Mouse (Mus musculus) layer of hippocampus, postnatal 10 days (tissue): ENCODE results near the gene Prrc2b. TPM values are rescaled to one million over a fixed set of nuclear protein-coding genes. Genes with fewer than 3 reads are reported as not detected.

ENCODE experiments used
- DNase-seq, 2 experiments: peaks; one replicate each; pipeline ENCODE4 v3.0.0; 2021; ENCODE audit warnings: low spot score in 2 of 2
- total RNA-seq, 2 experiments: library from RNA; stranded (reverse); gene quantifications; 2 replicates each; pipeline ENCODE4 v1.2.3; 2021

Gene Prrc2b
- total RNA-seq, 2 experiments from 2014 or later: 272 to 279 TPM

GRCm38 (mm10) chr2:32160525-32160924, 9.6 kb downstream of the Prrc2b start:
- DNase-seq: no peak

DNA sequence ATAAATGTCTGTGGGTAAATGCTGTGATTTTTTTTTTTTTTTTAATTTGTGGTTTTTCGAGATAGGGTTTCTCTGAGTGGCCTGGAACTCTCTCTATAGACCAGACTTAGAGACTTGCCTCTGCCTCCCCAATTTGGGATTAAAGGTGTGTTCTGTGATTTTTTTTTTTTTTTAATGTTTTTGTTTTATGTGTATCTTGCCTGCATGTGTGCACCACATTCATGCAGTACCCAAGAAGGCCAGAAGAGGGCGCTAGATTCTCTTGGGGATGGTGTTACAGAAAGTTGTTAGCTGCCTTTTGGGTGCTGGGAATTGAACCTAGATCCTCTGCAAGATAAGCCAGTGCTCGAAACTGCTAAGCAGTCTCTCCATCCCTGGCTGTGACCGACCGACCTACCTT, 10.1 kb downstream of the Prrc2b start:
- no peak for DNase-seq

DNA sequence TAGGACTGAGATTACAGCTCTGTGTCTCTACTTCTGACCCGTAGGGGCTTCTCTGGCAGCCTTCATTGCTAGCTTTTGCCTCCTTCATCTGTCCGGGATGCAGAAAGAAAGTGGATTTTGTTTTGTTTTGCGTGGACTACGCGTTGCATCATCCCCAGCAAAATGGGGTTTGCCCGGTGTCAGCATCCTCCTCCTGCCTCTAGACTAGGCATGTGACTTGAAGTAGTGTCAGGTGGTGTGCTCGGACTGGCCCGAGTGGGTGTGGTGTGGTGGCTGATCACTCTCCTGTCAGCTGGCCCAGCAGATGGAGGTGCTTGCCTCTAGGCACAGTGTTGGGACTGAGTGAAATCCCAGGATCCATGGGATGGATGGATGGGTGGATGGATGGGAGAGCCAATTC, 11.2 kb downstream of the Prrc2b start:
- DNase-seq: no peak

DNA sequence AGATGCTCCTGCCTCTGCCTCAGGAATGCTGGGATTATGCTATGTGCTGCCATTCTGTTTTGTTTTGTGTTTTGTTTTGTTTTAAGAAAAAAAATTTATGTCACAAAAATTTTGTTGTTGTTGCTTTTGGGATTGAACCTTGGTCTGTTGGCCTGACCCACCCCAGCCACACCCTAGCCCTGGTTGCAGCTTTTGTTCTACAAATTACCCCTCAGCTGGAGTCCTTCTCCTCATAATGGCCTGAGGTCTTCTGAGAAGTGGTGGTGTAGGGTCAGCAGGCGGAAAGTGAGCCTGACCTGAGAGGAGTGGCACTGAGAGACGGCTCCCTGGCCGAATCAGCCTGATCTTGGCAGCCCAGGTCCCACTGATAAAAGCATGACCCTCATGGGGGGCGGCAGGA, 11.8 kb downstream of the Prrc2b start:
- DNase-seq: no peak

GRCm38 (mm10) chr2:32163057-32163456, 12.2 kb downstream of the Prrc2b start:
- DNase-seq: no peak

DNA sequence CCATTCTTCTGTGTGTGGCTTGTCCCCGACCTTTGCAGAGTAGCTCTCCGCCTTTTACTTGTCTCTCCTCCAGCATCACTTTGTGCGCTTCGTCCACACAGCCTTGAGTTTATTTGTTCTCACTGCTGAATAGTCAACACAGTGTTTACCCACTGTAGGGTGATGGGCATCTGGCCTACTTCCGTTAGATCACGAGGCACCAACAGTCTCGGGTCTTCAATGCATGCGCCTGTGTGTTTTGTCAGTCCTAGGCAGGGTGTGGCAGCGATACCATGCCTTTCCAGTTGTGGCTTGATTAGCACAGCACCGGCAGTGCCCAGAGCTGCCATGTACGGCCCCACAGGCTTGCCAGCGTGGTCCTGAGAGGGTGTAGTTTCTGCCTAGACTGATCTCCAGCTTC, 13.6 kb downstream of the Prrc2b start:
- no peak for DNase-seq

- no peak for DNase-seq
Observed at GRCm38 (mm10) chr2:32165040-32165800, 14.3 kb downstream of the Prrc2b start.

DNA sequence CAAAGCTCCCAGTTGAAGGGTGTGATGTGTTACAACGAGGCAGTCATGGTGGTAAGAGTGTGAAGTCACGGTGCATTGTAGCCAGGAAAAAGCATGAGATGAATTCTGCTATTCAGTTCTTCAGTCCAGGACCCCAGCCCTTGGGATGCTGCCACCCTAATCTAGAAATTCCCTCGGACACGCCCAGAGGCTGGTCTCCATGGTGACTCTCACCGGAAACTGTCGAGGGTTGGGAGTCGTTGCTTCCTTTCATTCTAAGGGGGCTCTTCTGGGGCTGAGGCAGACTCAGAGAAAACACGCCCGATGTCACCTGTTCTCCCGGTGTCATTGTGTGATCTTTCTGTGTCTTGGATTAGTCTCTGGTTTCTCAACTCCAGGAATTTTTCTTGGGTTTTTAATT, 15.7 kb downstream of the Prrc2b start:
- DNase-seq: no peak

DNA sequence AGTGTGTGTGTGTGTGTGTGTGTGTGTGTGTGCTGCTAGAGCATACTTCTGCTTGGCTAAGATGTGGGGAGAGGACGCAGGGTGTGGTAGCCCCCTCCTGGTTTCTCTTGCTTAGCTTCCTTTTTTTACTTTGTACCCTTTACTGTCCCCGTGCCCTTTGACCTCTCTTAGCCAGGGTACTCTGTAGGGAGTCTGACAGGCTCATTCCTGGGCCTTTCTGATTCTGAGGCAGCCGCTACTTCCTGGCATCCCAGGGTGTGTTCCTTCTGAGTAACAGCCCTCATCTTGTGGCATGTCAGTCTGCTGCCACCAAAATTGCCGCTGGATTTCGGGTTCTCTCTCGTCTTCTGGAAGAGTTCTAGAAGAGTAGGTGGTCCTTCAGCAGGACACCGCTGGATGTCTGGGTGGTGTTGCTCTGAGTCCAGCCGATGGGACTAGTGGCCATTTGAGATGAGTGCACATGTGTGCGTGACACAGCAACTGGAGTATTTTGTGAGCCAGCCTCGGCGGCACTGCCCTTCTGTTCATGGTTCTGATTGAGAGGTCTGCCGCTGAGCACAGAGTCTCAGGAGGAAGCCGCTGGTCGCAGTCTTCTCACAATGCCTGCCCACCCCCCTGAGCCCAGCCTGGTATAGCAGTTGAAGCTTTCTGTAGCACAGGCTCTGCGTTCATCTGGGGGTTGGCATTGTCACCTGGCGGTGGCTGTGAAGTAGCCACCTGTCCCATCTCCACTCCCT, 16.3 kb downstream of the Prrc2b start:
- DNase-seq: no peak

DNA sequence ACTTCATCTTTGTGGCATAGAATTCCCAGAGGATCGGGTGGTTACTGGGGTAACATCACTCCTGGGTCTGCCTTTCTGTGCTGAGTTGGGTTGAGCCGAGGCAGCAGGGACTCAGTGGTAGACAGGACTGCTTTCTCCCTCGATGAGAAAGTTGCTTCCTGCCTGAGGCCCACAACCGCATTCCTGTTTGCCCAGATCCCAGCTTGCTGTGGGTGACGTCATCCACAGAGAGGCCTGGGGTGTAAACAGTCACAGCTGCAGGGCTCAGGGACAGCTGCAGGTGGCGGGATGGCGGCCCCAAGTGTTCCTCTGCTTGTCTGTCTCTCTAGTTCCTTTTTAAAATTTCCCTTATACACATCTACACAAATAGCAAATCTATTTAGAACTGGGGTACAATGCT, 16.9 kb downstream of the Prrc2b start:
- peak; percentile 62 to 65 for DNase-seq

DNA sequence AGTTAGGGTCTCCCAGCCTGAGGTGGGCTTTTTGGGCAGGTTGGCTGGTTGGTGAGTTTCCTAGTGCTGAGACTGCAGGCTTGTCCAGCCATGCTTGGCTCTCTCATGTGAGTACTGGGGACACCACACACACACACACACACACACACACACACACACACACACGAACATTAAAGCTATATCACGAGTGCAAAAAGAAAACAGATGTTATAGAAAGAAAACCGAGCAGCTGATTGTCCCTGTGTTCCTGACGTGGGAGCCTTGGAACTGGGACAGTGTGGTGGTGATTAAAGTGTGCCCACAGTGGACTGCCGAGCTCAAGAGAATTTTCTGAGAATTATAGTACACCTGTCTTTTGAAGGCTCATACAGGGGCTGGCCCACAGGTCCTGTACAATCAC, 18.4 kb downstream of the Prrc2b start:
- DNase-seq: no peak

GRCm38 (mm10) chr2:32170010-32170409, 19.1 kb downstream of the Prrc2b start:
- no peak for DNase-seq

DNA sequence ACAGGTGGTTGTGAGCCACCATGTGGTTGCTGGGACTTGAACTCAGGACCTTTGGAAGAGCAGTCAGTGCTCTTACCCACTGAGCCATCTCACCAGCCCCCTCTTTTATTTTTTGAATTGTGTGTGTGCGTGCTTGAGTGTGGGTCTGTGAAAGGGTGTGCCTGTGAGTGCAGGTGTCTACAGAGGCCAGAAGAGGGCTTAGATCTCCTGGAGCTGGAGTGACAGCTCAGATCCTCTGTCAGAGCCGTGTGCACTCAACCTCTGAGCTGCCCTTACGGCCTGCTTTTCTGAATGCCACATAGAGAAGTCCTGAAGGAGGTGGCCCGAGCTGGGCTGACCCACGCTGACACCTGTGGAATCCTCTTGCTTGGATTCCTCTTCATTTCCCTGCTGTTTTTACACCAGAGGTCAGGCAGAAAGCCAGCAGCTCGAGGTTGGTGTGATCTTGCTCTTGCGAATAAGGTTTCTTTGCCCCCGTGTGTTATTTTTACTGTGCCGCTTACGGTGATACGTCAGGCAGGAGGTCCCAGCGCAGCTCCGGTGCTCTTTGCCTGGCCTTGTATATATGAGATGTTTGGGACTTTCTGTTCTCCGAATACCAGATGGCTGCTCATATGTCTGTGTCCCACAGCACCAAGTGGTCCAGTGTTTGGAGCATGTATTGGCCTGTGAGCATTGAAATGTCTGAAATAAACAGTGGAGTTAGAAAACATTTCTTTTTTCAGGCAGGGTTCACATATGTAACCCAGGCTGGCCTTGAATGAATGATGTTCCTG, 21.0 kb downstream of the Prrc2b start:
- DNase-seq: no peak

GRCm38 (mm10) chr2:32174170-32174741, 23.4 kb downstream of the Prrc2b start:
- peak in 1 of 2 experiments; percentile 41 for DNase-seq

GRCm38 (mm10) chr2:32175051-32175466, 24.2 kb downstream of the Prrc2b start:
- peak; percentile 60 to 67 for DNase-seq

DNA sequence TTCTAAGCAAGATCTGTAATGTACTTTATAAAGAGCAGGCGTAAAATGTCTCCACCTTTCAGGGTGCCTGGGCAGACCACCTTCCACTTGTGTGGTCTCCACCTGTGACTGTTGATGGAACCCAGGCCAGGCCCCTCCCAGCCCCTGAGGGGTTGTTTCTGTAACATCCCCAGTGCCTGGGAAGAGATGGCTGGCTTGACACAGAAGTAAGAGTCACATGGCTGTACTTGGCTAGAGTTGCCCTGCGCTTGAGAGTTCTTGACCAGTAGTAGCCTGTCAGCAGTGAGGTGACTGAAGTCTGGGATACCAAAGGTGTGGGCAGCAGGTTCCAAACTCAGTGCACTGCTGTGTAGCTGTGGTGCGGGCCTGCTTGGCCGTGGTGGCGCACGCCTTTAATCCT, 24.6 kb downstream of the Prrc2b start:
- DNase-seq: no peak

DNA sequence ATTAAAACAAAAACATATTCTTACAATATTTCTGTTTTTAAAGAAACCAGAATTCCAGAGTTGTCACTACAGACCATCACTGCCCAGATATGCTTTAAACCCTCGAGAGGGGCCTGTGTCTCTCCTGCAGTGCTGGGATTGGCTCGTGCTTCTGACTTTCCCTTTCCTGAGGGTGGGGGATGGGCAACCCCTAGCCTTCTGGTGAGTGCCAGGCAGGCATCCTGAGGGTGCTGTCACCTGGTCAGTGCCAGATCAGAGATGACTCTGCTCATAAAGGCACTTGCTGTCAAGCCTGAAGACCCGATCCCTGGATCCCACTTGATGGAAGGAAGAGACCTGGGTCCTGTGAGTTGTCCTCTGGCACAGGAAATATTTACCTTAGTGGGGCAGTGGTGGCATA, 26.0 kb downstream of the Prrc2b start:
- DNase-seq: no peak

GRCm38 (mm10) chr2:32177397-32178060, 26.6 kb downstream of the Prrc2b start:
- DNase-seq: no peak

DNA sequence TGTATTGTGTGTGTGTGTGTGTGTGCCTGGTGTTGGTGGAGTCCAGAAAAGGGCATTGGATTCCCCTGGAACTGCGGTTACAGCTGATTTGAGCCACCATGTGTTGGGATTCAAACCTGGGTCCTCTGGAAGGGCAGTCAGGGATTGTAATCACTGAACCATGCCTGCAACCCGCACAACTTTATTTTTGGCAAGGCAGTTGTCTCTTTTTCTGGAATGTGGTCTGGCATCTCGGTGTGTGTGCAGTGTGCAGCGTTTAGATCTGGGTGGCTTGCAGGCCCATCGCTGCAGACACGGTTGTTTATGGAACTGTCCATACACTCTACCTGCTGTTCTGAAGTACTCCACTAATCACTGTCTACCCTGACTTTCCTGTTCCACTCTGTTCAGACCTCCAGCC, 28.5 kb downstream of the Prrc2b start:
- no peak for DNase-seq

GRCm38 (mm10) chr2:32180127-32180526, 29.2 kb downstream of the Prrc2b start:
- no peak for DNase-seq

GRCm38 (mm10) chr2:32181364-32181763, 30.5 kb downstream of the Prrc2b start:
- no peak for DNase-seq
